Mouse (Mus musculus) thymus, postnatal 4 days (tissue): Measurements from ENCODE around the gene Rbm20.

Source experiments
- DNase-seq: peaks from one replicate; pipeline ENCODE4 v3.0.0; 2021

Rbm20 gene

DNA sequence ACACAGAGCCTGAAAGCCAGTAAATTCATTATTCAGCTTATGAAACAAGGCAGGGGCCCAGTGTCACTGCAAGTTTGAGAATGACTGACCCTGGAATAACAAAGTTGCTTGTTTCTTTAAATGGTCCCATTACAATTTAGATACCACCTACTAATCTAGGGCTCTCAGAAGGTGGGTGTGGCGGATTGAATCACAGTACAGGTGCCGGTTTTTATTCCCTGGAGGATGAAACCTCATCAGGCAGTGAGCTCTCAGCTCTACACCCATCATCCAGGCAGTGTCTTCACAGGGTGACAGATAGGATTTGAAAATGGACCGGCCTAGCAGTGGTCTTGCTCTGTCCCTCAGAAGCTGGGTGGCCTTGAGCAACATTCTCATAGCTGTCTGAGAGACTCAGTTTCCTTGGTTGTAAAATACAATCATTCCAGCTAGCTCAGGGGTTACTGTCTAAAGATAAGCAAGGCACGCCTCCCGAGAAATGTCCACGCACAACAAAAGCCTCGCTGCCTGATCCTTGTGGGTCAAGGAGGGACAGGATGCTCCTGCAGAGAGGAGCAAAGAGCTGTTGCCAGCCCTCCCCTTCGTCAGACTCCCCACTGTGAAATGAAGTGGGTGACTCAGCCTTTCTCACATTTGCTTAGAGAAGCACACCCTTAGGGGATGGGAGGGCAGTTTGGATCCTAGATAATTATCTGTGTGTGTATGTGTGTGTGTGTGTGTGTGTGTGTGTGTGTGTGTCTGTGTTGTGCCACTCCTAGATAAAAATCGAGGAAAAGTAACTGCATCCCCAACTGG is 2.8 kb upstream of the Rbm20 start:
- DNase-seq: no peak

- DNase-seq: peak; percentile 25
Observed at GRCm38 (mm10) chr19:53676228-53676627, 878 bp upstream of the Rbm20 start.

DNA sequence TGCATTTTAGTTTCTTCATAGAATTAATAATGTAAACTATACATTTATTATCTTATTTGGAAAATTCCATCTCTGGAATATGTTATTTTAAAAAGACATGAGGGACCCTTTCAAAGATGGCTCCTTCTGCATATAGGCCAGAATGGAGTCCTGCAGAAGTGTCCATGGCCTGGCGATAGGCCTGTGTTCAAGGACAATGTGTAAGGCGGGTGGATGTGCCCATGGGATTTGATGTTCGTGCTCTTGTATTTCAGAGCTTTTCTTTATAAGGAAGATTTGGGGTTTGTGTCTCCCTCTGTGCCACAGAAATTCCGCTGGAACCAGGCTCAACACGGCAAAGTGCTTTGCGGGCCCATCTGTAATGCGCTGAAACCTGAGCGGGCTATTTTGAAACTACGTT is 2.1 kb downstream of the Rbm20 start:
- DNase-seq: no peak

DNA sequence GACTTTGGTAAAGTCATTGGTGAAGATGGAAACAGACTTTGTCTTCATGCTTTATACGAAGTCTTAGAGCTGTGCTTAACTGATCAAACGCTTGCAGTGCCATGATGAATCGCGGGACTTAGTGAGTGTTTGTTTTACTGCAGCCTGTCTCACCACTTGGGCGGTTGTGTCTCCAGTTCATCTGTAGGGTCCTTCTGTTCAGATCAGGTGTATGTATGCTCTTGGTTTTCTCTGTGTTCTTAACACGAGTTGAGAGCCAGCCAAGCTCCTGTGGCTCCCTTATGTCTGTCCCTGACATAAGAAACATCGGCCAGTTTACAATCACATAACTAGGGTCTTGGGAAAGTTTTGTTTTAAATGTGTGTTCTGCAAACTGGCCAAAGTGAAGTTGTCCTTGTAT is 2.9 kb downstream of the Rbm20 start:
- DNase-seq: no peak

GRCm38 (mm10) chr19:53682427-53682826 is 5.3 kb downstream of the Rbm20 start:
- DNase-seq: no peak

DNA sequence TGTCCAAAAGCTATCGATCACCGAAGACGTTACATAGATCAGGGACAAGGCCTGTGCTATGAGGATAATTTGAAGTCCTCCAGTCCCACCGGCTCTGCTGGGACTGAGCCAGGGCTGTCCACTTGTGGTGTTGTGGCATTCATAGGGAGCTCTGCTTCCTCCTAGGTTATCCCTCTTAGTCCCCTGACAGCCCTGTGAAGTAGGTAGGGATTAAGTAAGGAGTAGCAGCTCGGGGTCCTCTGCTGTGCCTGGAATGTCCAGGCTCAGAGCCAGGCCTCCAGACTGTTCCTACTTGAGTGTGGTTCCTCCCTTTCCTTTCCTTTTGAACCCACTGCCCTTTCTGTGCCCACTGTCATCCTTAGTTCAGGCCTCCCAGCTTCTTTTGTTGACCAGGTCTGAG is 10.5 kb downstream of the Rbm20 start:
- no peak for DNase-seq

- no peak for DNase-seq
Observed at GRCm38 (mm10) chr19:53690816-53691215, 13.7 kb downstream of the Rbm20 start.

GRCm38 (mm10) chr19:53694020-53694419 is 16.9 kb downstream of the Rbm20 start:
- DNase-seq: no peak

DNA sequence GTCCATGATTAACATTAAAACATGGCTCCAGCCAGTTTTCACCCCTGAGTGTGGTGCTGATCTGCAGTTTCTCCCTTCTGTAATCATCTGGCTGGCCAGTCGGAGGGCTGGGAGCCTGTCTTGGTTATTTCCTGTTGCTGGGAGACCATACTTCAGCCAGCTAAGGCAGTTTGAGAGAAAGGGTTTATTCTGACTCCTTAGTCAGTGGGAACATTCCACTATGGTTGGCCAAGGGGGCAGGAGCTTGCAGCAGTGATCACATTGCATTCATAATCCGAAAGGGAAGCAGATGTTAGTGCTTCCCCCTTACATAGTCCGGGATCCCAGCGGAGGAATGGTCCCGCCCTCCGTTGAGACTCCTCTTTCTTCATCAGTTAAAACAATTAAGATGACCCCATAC is 19.0 kb downstream of the Rbm20 start:
- DNase-seq: no peak

GRCm38 (mm10) chr19:53696655-53697054 is 19.5 kb downstream of the Rbm20 start:
- no peak for DNase-seq

DNA sequence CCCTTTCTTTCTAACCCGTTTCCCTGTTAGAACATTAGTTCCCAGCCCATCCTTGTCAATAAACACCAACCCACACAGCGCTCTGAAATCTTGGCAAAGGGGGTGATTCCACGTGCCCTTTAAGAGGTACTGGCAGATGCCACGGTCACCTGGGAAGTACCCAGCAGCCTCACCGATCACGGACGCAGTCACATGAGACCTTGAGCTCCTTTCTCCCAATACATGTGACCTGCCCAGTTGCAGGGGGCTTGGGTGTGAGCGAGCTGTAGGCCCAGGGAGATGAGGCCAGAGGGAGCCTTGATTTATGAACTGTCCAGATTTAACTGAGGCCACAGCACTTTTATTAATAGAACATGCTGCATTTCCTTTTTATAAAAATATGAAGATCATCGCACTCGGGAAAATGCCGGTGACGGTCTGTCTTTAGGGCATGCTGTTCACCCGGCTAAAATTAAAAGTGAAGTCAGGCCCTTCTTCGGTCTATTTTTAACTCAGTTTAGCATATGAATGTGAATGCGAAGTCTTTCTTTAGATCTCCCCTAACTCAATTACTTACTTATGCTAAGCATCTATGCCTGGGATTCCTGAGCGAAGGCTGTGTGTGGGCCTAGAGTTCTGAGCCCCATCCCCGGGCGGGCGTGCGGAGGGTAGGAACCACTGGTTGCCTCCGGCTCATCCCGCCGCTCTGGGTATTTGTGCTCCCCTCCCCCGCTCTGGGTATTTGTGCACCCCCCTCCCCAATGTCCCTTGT is 20.4 kb downstream of the Rbm20 start:
- DNase-seq: no peak

- DNase-seq: no peak
Observed at GRCm38 (mm10) chr19:53699671-53700070, 22.6 kb downstream of the Rbm20 start.

GRCm38 (mm10) chr19:53701434-53701833 is 24.3 kb downstream of the Rbm20 start:
- DNase-seq: no peak

DNA sequence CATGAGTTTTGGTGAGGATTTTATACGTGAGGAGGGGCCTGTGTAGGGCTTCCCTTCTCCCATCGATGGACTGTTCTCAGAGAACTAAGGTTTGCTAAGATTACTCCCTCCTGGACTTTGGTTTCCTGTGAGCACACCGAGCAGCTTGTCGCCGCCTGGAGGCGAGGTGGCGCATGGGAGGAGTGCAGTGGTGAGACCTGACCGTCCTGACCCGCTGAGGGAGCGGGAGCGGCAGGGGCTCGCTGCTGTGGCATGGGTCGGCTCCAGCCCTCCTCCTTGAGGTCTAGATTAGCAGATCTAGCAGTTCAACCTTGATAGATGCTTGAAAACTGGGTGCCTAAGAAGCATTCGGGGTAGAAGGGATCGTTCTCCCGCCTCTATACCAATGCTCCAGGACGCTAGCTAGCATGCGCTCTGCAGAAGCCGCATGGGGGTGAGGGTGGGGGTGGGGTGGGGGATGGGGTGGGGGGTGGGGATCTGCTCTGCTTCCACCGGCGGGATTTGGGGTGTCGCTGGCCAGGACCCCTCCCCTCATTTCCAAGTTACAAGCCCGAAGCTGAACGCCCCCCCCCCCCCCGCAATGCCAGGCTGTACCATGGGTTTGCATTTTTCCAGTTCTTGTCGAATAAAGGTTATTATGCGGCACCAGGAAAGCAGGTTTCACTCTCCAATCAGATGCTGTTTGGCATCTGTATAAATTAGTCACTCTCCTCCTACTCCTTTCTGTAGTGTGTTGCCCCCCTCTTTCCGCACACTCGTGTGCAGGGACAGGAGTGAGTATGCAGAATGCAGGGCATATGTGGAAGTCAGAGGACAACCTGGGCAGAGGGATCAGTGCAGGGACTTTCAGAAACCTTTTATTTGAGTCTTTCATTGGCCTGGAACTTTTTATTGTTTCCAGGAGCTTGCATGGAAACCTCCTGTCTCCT is 28.1 kb downstream of the Rbm20 start:
- DNase-seq: peak; percentile 85

DNA sequence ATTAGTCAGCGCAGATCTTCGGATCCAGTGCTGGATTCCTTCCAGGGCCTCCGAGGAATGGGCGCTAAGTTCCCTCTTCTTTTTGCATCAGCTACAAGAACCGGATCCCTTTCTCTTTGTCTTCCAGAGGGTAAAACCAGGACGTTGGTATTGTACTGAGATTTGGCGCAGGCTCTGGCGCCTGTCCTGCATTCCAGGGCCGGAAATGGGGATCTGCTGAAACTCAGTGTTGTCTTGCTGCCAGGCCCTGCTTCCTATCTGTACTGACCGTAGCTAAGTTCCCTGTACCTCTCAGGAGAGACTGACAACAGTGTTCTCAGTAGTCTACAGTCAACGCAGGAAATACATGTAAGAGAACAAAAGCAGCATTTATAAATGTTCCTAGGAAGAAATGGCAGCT is 31.3 kb downstream of the Rbm20 start:
- DNase-seq: no peak

DNA sequence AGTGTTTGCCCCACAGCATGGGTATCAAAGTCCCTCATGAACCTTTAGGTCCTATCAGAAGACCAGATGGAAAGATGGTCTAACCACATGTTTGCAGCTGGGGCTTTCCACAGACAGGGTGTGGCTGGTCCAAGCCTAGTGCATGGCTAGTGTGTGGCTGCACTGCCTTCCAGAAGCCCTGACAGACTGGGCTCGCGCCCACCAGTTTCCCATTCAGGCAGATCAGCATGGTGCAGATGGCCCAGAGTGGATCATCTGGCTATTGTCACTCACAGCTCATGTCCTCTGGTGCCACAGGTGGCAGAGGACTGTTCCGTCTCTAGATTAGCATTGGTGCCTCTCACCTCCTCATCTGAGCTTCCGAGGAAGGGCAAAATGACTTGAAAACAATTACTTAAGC is 33.8 kb downstream of the Rbm20 start:
- DNase-seq: no peak

- DNase-seq: no peak
Observed at GRCm38 (mm10) chr19:53711261-53711890, 34.3 kb downstream of the Rbm20 start.

- DNase-seq: no peak
Observed at GRCm38 (mm10) chr19:53712297-53713025, 35.4 kb downstream of the Rbm20 start.

DNA sequence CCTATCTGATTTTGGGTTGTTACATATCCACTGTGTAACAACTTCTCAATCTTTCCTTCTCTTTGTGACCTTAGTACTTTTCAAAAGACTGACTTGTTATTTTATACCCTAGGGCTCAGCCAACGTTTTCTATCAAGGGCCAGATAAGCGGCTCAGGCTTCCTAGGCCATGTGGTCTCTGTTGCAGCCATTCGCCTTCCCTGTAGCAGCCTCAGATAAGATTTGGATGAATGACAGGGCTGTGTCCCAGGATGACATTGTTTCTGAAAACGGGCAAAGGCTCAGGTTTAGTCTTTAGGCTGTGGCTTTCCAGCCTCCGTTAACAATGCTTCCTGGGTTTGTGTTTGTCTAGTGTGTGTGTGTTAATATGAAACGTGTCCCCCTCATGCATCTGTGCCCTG is 36.3 kb downstream of the Rbm20 start:
- DNase-seq: no peak

- DNase-seq: no peak
Observed at GRCm38 (mm10) chr19:53716469-53716868, 39.4 kb downstream of the Rbm20 start.

DNA sequence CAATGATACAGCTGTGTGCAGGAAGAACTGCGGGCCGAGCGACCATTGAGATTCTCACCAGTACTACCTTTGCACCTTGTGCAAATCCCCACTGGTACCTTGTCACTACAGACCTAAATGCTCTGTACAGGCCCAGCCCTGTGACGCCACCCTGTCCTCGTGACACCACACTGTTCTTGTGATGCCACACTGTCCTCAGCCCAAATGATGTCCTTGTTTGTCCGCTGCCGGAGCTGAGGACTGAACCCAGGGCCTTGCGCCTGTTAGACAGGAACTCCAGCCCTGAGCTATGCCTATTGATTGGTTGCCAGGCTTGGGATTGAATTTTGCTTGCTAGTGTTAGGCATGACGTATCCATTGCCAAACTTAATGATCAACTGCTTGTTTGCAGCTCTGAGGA is 40.3 kb downstream of the Rbm20 start:
- DNase-seq: no peak

- no peak for DNase-seq
Observed at GRCm38 (mm10) chr19:53722186-53722585, 45.1 kb downstream of the Rbm20 start.
